Mouse (Mus musculus): ENCODE measurements at regions not wholly inside any gene's neighbourhood (a gene's known extent, or its start where the extent isn't known, plus 50 kb on each side); places are given as distances from the start of the nearest gene placed in this dataset.

DNA sequence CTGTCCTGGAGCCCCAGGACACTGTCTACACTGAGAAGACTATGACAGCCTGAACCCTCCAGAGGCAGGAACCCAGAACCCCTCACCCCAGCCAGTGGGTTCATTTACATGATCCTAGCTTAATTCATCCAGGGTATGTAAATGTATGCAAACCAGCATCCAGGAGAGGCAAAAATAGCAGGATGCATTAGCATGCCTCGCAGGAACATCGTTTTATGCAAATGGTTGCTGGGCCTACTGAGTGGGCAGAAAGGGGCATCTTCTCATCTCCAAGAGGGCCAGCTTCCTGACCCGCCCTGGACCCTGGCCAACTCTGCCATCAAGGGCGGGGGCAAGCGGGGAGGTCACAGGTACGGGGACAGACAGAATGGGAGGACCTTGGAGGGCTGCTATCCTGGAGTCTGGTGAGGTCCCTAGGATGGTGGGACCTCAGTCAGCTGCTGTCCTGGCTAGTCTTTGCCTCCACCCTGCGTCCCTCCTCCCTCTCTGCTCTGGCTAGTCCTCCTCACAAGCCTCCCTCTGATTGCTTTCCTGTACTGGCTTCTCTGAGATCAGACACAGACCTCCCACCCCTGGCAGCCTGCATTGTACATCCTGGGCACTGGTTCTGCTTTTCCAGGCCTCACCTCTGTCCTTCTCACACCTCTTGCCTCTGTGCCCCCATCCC lies 52.2 kb upstream of the Gm26897 start:
- DNase-seq (ENCODE audit: low spot score in 2 of 2): peak; percentile 29 to 60
- intact Hi-C loops (cut with DNase I): loop anchor here (2.0 kb wide), 1 partner anchor 267 kb away; no protein-coding TSS in a partner anchor

GRCm38 (mm10) chr5:111682899-111683298 lies 50.8 kb upstream of the Gm26897 start:
- DNase-seq (ENCODE audit: low spot score in 2 of 2): no peak
- intact Hi-C loops (cut with DNase I): no loop called here

Measured in left cerebral cortex, postnatal 36 days (tissue).